Mouse (Mus musculus) liver, adult 2 months (tissue): Measurements from ENCODE around the gene Fam193b. TPM values are rescaled to one million over a fixed set of nuclear protein-coding genes. Genes with fewer than 3 reads are reported as not detected.

Experiments used
- DNase-seq: peaks from one replicate; pipeline ENCODE4 v3.0.0-alpha.2; 2011; ENCODE audit warnings: low read depth, low spot score; ENCODE audit errors: extremely low read depth
- H3K27ac ChIP-seq: fragments of 200-500 bp; replicated peaks from 2 replicates; pipeline ENCODE4 v1.5.1; 2012; ENCODE audit warnings: low read depth, mild to moderate bottlenecking, control low read depth, inconsistent platforms, low read length; ENCODE audit not compliant: insufficient read depth
- H3K27me3 ChIP-seq: fragments of 200-500 bp; 2 replicates; pipeline ENCODE4 v1.6.1; 2012; ENCODE audit warnings: mild to moderate bottlenecking, moderate library complexity, low read length, inconsistent platforms; ENCODE audit not compliant: control insufficient read depth, insufficient read depth
- H3K36me3 ChIP-seq: fragments of 200-500 bp; 2 replicates; pipeline ENCODE4 v1.6.1; 2012; ENCODE audit warnings: low read length, inconsistent platforms; ENCODE audit not compliant: control insufficient read depth, insufficient read depth
- H3K4me1 ChIP-seq: fragments of 200-500 bp; 2 replicates; pipeline ENCODE4 v1.6.1; 2011; ENCODE audit warnings: low read length; ENCODE audit not compliant: control insufficient read depth, insufficient read depth
- H3K4me3 ChIP-seq: fragments of 200-500 bp; 2 replicates; pipeline ENCODE4 v1.5.1; 2011; ENCODE audit warnings: low read depth, mild to moderate bottlenecking, control low read depth, low read length, moderate library complexity; ENCODE audit not compliant: insufficient read depth
- H3K79me2 ChIP-seq: fragments of 200-500 bp; 2 replicates; pipeline ENCODE4 v1.6.1; 2012; ENCODE audit warnings: inconsistent platforms, mild to moderate bottlenecking, low read length, moderate library complexity; ENCODE audit not compliant: control insufficient read depth, insufficient read depth
- H3K9ac ChIP-seq: fragments of 200-500 bp; 2 replicates; pipeline ENCODE4 v1.6.1; 2012; ENCODE audit warnings: low read depth, mild to moderate bottlenecking, control low read depth, inconsistent platforms, low read length
- CTCF ChIP-seq: fragments of 200-500 bp; IDR thresholded peaks from 2 replicates; pipeline ENCODE4 v1.5.1; 2011; ENCODE audit warnings: low read depth, low read length, control low read depth
- POLR2A ChIP-seq: fragments of 200-500 bp; IDR thresholded peaks from 2 replicates; pipeline ENCODE4 v1.6.1; 2011; ENCODE audit warnings: low read length, control low read depth; ENCODE audit not compliant: insufficient read depth; ENCODE audit errors: extremely low read depth
- WGBS: fragments of 180-500 bp; shearing (Covaris S2); methylation state at CpG from one replicate; pipeline ENCODE4 v1.1.7; 2018; 5-methylcytosine and 5-hydroxymethylcytosine counted together
- polyA plus RNA-seq: library from polyadenylated mRNA; depleted of rRNA; stranded (reverse); fragments of >200 nt; gene quantifications from 2 replicates; pipeline ENCODE4 v1.2.3, GENCODE M21; 2012
- total RNA-seq: library from RNA; depleted of rRNA; stranded (reverse); fragments of >200 nt; gene quantifications from 2 replicates; pipeline ENCODE4 v1.2.3, GENCODE M21; 2014

The Fam193b gene
- total and polyA plus RNA-seq, 2 experiments, result 11.7 to 67.8 TPM

DNA sequence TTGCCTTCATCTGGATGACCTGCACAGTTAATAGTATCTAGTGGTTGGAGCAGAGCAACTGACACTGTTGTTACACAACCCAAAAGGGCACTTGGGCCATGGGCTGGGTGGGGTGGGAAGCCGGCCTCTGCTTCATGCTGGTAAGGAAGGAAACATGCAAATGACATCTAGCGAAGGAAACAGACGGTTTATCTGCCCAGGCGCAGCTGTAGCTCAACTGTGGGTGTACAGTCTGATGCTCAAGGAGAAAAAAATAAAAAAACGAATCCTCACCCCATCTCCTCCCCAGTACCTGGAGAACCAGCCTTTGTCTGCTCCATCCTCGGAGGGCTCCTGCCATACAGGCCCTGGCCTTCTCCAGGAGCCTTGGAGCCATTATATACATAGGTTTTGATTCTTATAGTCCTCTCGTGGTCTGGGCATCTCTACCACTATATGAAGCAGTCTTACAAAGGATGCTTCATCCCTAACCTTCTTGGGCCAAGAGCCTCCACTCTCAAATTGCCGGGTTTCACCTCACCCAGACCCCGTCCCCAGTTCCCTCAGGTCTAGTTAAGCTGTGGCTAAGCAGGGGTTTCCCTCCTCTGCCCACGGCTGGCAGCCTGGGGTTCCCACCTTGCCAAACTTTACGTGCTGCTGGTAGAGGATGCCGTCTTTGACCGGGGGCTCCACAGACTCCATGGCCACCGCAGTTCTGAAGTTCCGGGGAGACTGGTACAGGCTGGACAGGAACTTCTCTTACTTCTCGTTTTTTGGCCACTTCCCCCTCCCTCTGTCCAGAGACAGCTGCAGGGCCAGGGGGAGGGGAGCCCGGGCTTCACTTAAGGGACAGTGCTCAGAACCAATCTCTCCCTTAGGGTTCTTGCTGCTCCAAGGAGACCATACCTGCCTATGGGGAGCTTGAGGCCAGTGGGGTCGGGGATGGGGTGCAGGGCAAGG lies 42.8 kb downstream of the Fam193b start:
- Histone ChIP-seq H3K79me2 (no peaks in the 10 kb centered on the region), H3K36me3 (no peaks in the 10 kb centered on the region; the same call in 1 of the 2 replicates), H3K4me1 (peaks cover 8% of the 10 kb centered on the region), H3K9ac (no peak overlapping the region), H3K4me3 (peak overlapping the region; percentile 52), H3K27ac (0 out of 2 replicates have a peak overlapping the region, but pooled peaks have one; percentile 14), H3K27me3 (no peaks in the 10 kb centered on the region)
- TF ChIP-seq CTCF, result no peak
- no peak for TF ChIP-seq POLR2A
- 76% methylated on average over 18 of the region's 18 CpGs for WGBS
- no peak for DNase-seq

GRCm38 (mm10) chr13:55527212-55527611 lies 43.7 kb downstream of the Fam193b start:
- Histone ChIP-seq H3K27me3 (no peaks in the 10 kb centered on the region), H3K4me3 (peak overlapping the region; percentile 2; the same call in 1 of the 2 replicates), H3K27ac (no peak overlapping the region), H3K36me3 (no peaks in the 10 kb centered on the region; the same call in 1 of the 2 replicates), H3K9ac (no peak overlapping the region), H3K4me1 (peaks cover 8% of the 10 kb centered on the region), H3K79me2 (no peaks in the 10 kb centered on the region)
- no peak for DNase-seq
- 91% methylated on average over 16 of the region's 16 CpGs for WGBS
- TF ChIP-seq CTCF, result no peak
- TF ChIP-seq POLR2A, result no peak

- no peak for DNase-seq
- no peak for TF ChIP-seq POLR2A
- no peak for TF ChIP-seq CTCF
- H3K4me3 ChIP-seq, result no peak overlapping the region
- H3K27me3 ChIP-seq, result no peaks in the 10 kb centered on the region
- no peaks in the 10 kb centered on the region for H3K79me2 ChIP-seq
- peaks cover 8% of the 10 kb centered on the region for H3K4me1 ChIP-seq
- no peaks in the 10 kb centered on the region; the same call in 1 of the 2 replicates for H3K36me3 ChIP-seq
- 76% methylated on average over 16 of the region's 16 CpGs for WGBS
- H3K9ac ChIP-seq, result no peak overlapping the region
- no peak overlapping the region for H3K27ac ChIP-seq
Measured at GRCm38 (mm10) chr13:55525733-55526553, 45.0 kb downstream of the Fam193b start.

GRCm38 (mm10) chr13:55523951-55524600 lies 46.8 kb downstream of the Fam193b start:
- no peaks in the 10 kb centered on the region for H3K27me3 ChIP-seq
- H3K4me1 ChIP-seq, result no peaks in the 10 kb centered on the region
- TF ChIP-seq POLR2A (no peak), CTCF (no peak)
- WGBS, result 78% methylated on average over 23 of the region's 23 CpGs
- no peaks in the 10 kb centered on the region for H3K79me2 ChIP-seq
- no peak overlapping the region; the same call in 1 of the 2 replicates for H3K9ac ChIP-seq
- no peaks in the 10 kb centered on the region for H3K36me3 ChIP-seq
- H3K4me3 ChIP-seq, result peak overlapping the region; percentile 26; the same call in 1 of the 2 replicates
- DNase-seq, result no peak
- H3K27ac ChIP-seq, result peak overlapping the region; percentile 40; the same call in 1 of the 2 replicates

- H3K79me2 ChIP-seq, result no peaks in the 10 kb centered on the region
- no peaks in the 10 kb centered on the region for H3K4me1 ChIP-seq
- H3K27me3 ChIP-seq, result no peaks in the 10 kb centered on the region
- no peak overlapping the region; the same call in 1 of the 2 replicates for H3K9ac ChIP-seq
- no peaks in the 10 kb centered on the region for H3K36me3 ChIP-seq
- TF ChIP-seq CTCF (no peak), POLR2A (no peak)
- 57% methylated on average over 17 of the region's 17 CpGs for WGBS
- peak overlapping the region; percentile 40; the same call in 1 of the 2 replicates for H3K27ac ChIP-seq
- peak overlapping the region; percentile 26; the same call in 1 of the 2 replicates for H3K4me3 ChIP-seq
- DNase-seq, result peak; percentile 26
Measured at GRCm38 (mm10) chr13:55523278-55523677, 47.6 kb downstream of the Fam193b start.
